Mouse (Mus musculus) spleen, postnatal 0 days (tissue): ENCODE results near the gene Sv2a. TPM values are rescaled to one million over a fixed set of nuclear protein-coding genes. Genes with fewer than 3 reads are reported as not detected.

ENCODE experiments used
- polyA plus RNA-seq: library from polyadenylated mRNA; unstranded; fragments of >200 nt; fragmentation: Nextera tagmentation; extraction: Ambion mirVana; gene quantifications from 2 replicates; pipeline ENCODE4 v1.2.1, GENCODE M21; 2015

The Sv2a gene
- 0.94 and 1.4 TPM in 2 replicates for polyA plus RNA-seq

DNA sequence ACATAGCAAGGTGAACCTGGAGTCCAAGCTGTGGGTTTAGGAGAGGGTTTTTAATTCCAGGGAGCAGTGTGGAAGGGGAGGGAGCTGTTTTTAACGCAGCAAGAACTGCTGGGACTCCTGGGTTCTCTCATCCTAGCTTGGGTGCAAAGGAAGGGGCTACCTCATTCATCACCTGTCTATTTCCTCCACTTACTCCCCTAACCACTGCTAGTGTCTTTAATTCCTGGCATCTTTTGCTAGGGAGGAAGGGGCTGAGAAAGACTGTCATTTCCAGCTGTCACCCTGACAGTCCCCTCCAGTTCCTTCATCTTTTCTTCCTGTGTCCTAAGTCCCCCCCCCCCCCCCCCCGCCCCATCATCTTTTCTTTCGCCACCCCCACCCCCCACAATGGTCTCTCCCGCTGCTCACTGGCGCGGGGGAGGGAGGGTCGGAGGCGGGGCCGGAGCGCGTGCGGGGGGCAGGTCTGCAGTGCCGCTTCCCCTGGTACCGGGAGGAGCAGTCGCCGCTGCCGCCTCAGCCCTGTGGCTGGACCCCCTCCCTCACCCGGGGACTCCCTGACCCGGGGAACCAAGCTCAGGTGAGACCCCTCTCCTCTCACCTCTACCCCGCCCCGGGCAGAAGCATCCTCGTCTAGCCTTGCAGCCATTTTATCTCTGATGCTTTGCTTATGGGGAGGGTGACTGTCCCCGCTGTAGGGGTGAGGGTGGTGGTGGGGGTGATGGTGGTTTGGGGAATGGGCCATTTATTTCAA lies at the start of gene Sv2a:
Gene Sv2a (plus strand): TSS at position 425 of the 751 bp plus-strand sequence.

DNA sequence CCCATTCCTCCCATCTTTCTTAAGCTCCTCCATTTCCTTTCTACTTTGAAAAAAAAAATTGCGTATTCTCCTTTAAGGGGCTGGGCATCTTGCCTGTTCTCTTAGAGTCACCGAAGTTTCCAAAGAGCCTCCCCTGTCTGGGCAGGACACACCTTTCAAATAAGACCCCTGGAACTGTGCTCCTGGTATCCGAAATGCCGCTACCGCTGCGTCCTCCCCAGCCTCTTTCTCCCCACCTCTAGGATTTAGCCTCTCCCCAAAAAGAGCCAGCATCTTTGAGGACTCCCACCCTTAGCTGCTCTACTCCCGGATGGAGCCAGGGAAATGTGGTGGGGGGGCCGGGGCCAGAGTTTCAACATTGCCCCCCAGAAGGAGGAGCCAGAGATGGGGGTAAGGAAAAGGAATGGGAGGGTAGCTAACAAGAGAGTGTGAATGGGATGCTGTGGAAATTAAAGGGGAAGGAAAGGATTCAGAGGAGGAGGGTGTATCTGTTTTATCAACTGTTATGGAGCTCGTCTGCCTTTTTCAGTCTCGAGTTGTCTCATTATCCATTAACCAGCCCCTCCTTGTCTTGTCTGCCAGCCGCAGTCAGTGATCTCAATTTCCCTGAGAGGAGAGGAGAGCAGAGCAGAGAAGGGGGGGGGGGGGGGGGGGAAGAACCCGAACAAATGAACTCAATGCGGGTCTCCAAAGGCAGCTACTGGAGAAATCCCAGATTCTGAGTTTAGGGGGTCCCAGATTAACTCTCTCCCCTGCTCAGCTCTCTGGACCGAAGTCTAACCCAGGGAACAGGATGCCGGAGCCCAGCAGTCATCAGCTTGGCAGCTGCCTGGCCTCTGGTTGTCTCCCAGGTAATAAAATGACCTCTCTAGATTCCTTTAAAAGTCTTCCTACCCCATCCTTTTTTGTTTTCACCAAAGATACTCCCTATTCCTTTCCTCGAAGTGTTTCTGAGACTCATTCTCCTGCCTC lies 18.8 kb upstream of the Sv2a start, which contains the start of gene Mtmr11:
Gene Mtmr11 (plus strand): TSS at position 136 of the 972 bp plus-strand sequence.

DNA sequence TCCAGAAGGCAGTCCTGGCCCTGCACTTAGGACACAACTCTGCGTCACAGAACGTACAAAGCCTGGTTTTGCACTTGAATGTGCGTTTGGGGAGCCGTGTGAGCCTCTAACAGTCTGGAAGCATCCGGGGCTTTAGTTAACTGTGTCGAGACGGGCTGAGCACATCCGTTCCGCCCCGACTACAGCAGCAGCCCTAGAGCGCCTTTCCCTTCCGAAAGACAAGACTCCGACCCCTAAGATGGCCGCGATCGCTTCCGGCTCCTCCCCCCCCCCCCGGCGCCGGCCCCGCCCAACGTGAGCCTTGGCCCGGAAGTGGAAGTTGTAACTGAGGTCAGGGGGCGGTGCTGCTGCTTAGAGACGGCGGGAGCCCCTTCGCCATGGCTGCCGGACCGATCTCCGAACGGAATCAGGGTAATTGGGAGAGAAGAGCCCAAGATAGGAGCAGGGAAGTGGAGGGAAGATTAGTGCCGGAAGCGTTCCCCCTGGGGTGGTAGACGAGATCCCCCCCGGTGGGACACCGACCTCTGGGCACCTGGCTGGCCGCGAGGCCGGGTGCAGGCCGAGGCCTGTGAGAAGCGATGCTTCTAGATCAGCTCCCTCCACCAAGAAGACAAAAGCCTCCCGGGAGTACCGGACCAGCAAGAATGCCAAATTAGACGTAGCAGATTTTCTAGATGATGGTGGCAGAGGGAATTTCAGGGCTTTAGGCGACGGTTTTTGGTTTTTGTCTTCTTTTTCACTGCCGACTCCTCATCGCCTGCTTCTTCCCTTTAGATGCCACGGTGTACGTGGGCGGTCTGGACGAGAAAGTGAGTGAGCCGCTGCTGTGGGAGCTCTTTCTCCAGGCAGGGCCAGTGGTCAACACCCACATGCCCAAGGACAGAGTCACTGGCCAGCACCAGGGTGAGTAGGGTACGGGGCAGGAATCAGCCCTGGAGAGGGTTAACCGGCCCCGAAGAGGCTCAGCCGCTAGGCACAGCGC lies 8.5 kb upstream of the Sv2a start, which contains the start of gene Sf3b4:
Gene Sf3b4 (plus strand): TSS at position 136 of the 982 bp plus-strand sequence.

DNA sequence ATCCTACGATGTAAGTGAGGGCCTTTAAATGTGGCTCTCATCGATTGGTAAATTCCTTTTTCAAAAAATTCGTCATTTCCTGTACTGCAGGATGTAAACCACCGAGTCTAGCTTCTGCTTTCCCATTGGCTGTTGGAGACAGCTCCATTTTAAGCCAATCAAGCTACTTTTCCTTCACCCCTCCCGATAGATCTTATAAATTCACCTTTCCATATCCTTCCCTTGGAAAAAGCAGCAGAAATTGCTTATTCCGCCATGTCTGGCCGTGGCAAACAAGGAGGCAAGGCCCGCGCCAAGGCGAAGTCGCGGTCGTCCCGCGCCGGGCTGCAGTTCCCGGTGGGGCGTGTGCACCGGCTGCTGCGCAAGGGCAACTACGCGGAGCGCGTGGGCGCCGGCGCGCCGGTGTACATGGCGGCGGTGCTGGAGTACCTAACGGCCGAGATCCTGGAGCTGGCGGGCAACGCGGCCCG lies 38.7 kb downstream of the Sv2a start, which contains the start of the genes Bola1 and Hist2h2ab:
Gene Bola1 (minus strand): TSS at position 49 of the 470 bp plus-strand sequence.
Gene Hist2h2ab (plus strand): TSS at position 205 of the 470 bp plus-strand sequence.

DNA sequence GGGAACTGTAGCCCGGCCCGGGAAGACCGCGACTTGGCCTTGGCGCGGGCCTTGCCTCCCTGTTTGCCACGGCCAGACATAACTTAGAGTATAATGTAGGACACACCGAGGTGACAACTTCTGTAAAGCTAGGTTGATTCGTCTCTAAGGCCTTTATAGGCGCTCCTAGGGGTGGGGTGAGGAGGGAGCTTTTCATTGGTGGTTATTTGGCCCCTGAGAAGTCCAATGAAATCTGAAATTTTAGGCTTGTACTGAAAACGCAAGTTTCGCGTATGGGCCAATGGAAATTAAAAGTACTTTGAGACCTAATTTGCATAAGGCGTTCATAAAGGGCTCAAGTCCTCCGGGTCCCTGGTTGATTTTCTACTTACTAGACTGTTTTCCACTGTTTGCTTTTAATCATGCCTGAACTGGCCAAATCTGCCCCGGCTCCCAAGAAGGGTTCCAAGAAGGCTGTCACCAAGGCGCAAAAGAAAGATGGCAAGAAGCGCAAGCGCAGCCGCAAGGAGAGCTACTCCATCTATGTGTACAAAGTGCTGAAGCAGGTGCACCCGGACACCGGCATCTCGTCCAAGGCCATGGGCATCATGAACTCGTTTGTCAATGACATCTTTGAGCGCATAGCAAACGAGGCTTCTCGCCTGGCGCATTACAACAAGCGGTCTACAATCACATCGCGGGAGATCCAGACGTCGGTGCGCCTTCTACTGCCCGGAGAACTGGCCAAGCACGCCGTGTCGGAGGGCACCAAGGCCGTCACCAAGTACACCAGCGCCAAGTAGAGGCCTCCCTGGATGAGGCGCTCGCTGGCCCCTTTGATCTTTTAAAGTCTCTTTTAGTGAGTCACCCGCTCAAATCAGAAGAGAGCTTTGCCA lies 40.1 kb downstream of the Sv2a start, which contains the start of the genes Hist2h2ac and Hist2h2be:
Gene Hist2h2ac (minus strand): TSS at position 116 of the 875 bp plus-strand sequence.
Gene Hist2h2be (plus strand): TSS at position 355 of the 875 bp plus-strand sequence.

DNA sequence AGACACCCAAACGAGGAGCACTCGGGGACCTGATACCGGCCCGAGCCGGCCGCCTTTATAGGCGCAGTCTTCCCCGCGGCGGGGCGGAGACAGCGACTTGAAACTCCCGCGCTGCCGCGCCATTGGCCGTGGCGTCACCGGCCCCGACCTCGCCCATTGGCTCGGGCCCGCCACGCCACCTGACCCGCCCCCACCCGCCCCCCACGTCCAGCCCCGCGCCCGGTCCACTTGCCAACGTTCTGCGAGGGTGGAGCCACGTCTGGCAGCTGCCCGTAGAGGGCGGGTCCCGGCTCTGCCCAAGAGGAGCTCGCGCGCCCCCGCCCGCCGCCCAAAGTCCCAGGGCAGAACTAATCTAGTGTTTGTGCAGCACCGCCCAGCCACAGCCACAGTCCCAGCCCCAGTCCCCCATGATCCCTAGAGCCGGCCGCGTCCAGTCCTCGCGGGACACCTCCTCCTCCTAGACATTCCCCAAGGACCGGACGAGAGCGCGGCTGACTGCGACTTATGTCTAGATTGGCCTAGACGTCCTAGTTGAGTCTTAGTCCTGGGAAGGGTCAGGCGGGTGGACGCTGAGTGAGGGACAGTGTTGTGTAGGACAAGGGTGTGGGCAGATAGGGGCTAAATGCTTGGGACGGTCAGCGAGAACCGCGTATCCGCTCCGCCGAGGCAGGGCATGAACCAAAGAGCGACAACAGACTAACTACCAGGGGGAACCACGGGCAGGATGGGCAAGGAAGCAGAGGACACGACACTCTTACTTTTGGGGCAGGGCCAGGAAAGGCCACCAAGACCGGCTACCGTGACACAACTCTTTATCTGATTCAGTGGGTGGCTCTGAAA lies 58.2 kb downstream of the Sv2a start, which contains the start of gene Hist2h3c2:
Gene Hist2h3c2 (minus strand): TSS at position 174 of the 840 bp plus-strand sequence.

DNA sequence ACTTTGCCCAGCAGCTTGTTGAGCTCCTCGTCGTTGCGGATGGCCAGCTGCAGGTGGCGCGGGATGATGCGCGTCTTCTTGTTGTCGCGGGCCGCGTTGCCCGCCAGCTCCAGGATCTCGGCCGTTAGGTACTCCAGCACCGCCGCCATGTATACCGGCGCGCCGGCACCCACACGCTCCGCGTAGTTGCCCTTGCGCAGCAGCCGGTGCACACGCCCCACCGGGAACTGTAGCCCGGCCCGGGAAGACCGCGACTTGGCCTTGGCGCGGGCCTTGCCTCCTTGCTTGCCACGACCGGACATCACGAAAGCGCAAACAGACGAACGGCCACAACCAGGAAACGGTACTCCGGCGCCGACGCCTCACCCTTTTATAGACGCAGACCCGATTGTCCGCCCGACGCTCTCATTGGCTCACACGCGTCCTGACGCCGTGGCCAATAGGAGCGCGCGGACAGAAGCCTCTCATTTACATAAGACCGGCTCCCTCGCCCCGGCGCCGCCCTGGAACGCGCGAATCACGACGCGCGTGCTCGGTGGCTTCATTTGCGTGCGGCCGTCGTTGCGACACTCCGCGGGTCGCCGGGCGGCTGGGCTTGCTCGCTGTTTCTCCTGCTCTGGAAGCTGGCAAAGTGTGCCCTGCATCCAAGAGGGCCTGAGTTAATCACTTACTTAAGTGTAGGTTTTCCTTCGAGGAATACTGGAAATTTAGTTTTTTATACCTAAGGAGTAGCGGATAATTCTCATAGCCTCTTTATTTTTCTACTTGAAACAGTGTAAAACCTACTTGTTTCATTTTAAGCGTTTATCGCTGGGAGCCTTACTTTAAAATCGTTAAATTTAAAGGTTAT lies 59.2 kb downstream of the Sv2a start, which contains the start of gene Hist2h2aa2:
Gene Hist2h2aa2 (minus strand): TSS at position 328 of the 850 bp plus-strand sequence.

Other genes with a start within 250 kb of the Sv2a start
- gene Plekho1, start 185.2 kb upstream of the Sv2a start, polyA plus RNA-seq, result 16.2 and 21.1 TPM in 2 replicates
- 23.9 and 26.4 TPM in 2 replicates for gene Vps45, start 122.7 kb upstream of the Sv2a start, polyA plus RNA-seq
- gene Otud7b, start 76.6 kb upstream of the Sv2a start, polyA plus RNA-seq, result 11.7 and 13.6 TPM in 2 replicates
- 3.3 and 5.4 TPM in 2 replicates for gene Mtmr11, start 19.1 kb upstream of the Sv2a start, polyA plus RNA-seq
- gene Sf3b4, start 8.8 kb upstream of the Sv2a start, polyA plus RNA-seq, result 77.0 and 80.7 TPM in 2 replicates
- gene Bola1, start 38.6 kb downstream of the Sv2a start, polyA plus RNA-seq, result 63.3 and 67.3 TPM in 2 replicates
- gene Hist2h2ab, start 38.7 kb downstream of the Sv2a start, polyA plus RNA-seq, result 1.0 TPM in 1 of 2 replicates, not detected in the other
- gene Hist2h2ac, start 39.7 kb downstream of the Sv2a start, polyA plus RNA-seq, result 26.4 and 35.3 TPM in 2 replicates
- 5.3 and 7.1 TPM in 2 replicates for gene Hist2h2be, start 40.0 kb downstream of the Sv2a start, polyA plus RNA-seq
- gene Hist2h3c2, start 58.0 kb downstream of the Sv2a start, polyA plus RNA-seq, result 23.0 and 25.0 TPM in 2 replicates
- gene Hist2h2aa2, start 59.1 kb downstream of the Sv2a start, polyA plus RNA-seq, result 186 and 191 TPM in 2 replicates
- gene Hist2h2aa1, start 64.3 kb downstream of the Sv2a start, polyA plus RNA-seq, result 81.9 and 88.4 TPM in 2 replicates
- 1.7 and 4.4 TPM in 2 replicates for gene Hist2h3c1, start 65.5 kb downstream of the Sv2a start, polyA plus RNA-seq
- 105 and 133 TPM in 2 replicates for gene Hist2h4, start 82.2 kb downstream of the Sv2a start, polyA plus RNA-seq
- gene Hist2h3b, start 87.5 kb downstream of the Sv2a start, polyA plus RNA-seq, result 216 and 277 TPM in 2 replicates
- 27.1 and 37.8 TPM in 2 replicates for gene Hist2h2bb, start 88.6 kb downstream of the Sv2a start, polyA plus RNA-seq
- gene Fcgr1, start 112.8 kb downstream of the Sv2a start, polyA plus RNA-seq, result 4.8 and 7.0 TPM in 2 replicates